Mouse (Mus musculus) spleen, adult 2 months (tissue): Measurements from ENCODE around the gene Arhgef11.

Source experiments
- CTCF ChIP-seq: fragments of 200-500 bp; IDR thresholded peaks from 2 replicates; pipeline ENCODE4 v1.5.1; 2011; ENCODE audit warnings: mild to moderate bottlenecking, inconsistent platforms; ENCODE audit not compliant: insufficient read depth, insufficient read length, insufficient replicate concordance; ENCODE audit errors: extremely low read depth
- POLR2A ChIP-seq: fragments of 200-500 bp; IDR thresholded peaks from 2 replicates; pipeline ENCODE4 v1.6.1; 2011; ENCODE audit warnings: low read depth, low read length, inconsistent platforms

DNA sequence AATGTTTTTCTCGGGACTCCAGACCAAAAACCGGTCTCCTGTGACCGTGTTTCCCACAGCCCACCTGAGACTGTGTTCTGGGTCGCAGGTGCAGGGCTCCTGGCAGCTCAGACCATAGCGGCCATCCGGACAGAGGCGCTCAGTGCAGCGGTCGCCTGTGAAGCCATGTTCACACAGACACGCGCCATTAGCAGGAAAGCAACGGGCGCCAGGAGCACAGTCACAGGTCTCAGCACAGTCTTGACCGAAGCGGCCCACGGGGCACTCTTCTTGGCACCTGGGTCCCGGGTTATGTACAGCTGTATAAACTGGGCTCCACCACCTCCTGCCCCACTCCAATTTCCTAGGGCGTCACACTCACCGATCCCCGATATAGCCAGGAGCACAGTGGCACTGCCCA lies 139.1 kb downstream of the Arhgef11 start:
- TF ChIP-seq POLR2A (no peak), CTCF (no peak)
